Mouse (Mus musculus): ENCODE results near the gene Rpl12.

Rpl12 gene

GRCm38 (mm10) chr2:32961192-32961995 is at the start of gene Rpl12, which contains the start of gene Lrsam1:
Gene Rpl12 (plus strand): TSS chr2:32961559.
Gene Lrsam1 (minus strand): TSS chr2:32961614.
- no peak for DNase-seq (ENCODE audit: extremely low read depth, low read depth, low spot score)

GRCm38 (mm10) chr2:32911639-32912182 is 49.6 kb upstream of the Rpl12 start:
- no peak for DNase-seq (ENCODE audit: extremely low read depth, low read depth, low spot score)

- no peak for DNase-seq (ENCODE audit: extremely low read depth, low read depth, low spot score)
Observed at GRCm38 (mm10) chr2:32912210-32912804, 49.1 kb upstream of the Rpl12 start.

GRCm38 (mm10) chr2:32914362-32914761 is 47.0 kb upstream of the Rpl12 start:
- DNase-seq (ENCODE audit: extremely low read depth, low read depth, low spot score): no peak

- DNase-seq (ENCODE audit: extremely low read depth, low read depth, low spot score): no peak
Observed at GRCm38 (mm10) chr2:32914896-32915295, 46.5 kb upstream of the Rpl12 start.

GRCm38 (mm10) chr2:32917526-32917925 is 43.8 kb upstream of the Rpl12 start:
- DNase-seq (ENCODE audit: extremely low read depth, low read depth, low spot score): no peak

- DNase-seq (ENCODE audit: extremely low read depth, low read depth, low spot score): no peak
Observed at GRCm38 (mm10) chr2:32918391-32918790, 43.0 kb upstream of the Rpl12 start.

GRCm38 (mm10) chr2:32921235-32921634 is 40.1 kb upstream of the Rpl12 start:
- no peak for DNase-seq (ENCODE audit: extremely low read depth, low read depth, low spot score)

- DNase-seq (ENCODE audit: extremely low read depth, low read depth, low spot score): no peak
Observed at GRCm38 (mm10) chr2:32921801-32922380, 39.5 kb upstream of the Rpl12 start.

GRCm38 (mm10) chr2:32922564-32922963 is 38.8 kb upstream of the Rpl12 start:
- no peak for DNase-seq (ENCODE audit: extremely low read depth, low read depth, low spot score)

GRCm38 (mm10) chr2:32923551-32924250 is 37.7 kb upstream of the Rpl12 start:
- no peak for DNase-seq (ENCODE audit: extremely low read depth, low read depth, low spot score)

GRCm38 (mm10) chr2:32924306-32924844 is 37.0 kb upstream of the Rpl12 start:
- DNase-seq (ENCODE audit: extremely low read depth, low read depth, low spot score): no peak

GRCm38 (mm10) chr2:32926330-32927075 is 34.9 kb upstream of the Rpl12 start:
- DNase-seq (ENCODE audit: extremely low read depth, low read depth, low spot score): no peak

GRCm38 (mm10) chr2:32927624-32928234 is 33.6 kb upstream of the Rpl12 start:
- peak; percentile 78 for DNase-seq (ENCODE audit: extremely low read depth, low read depth, low spot score)

- DNase-seq (ENCODE audit: extremely low read depth, low read depth, low spot score): no peak
Observed at GRCm38 (mm10) chr2:32928235-32928946, 33.0 kb upstream of the Rpl12 start.

GRCm38 (mm10) chr2:32928947-32929829 is 32.2 kb upstream of the Rpl12 start:
- no peak for DNase-seq (ENCODE audit: extremely low read depth, low read depth, low spot score)

- DNase-seq (ENCODE audit: extremely low read depth, low read depth, low spot score): no peak
Observed at GRCm38 (mm10) chr2:32931730-32932129, 29.6 kb upstream of the Rpl12 start.

- DNase-seq (ENCODE audit: extremely low read depth, low read depth, low spot score): no peak
Observed at GRCm38 (mm10) chr2:32938741-32939140, 22.6 kb upstream of the Rpl12 start.

All from fat pad, adult 2 months (tissue).